Mouse (Mus musculus) retina, adult 2 months (tissue): Measurements from ENCODE around the gene Olfr1346.
A peak's percentile ranks its signal among the peaks of the same experiment; 100 is the strongest.
"Not testable (repeated sequence)": the region's sequence is repeated elsewhere in the genome, so short reads cannot be mapped to it uniquely, and the experiment has no call there.

Source experiments
- DNase-seq: peaks from one replicate; pipeline ENCODE4 v3.0.0-alpha.2; 2012; ENCODE audit warnings: low read depth, low spot score

The Olfr1346 gene

GRCm38 (mm10) chr7:6466951-6467350, at the start of gene Olfr1346:
Olfr1346 (plus strand) TSS chr7:6467101.
- DNase-seq, result no peak

GRCm38 (mm10) chr7:6419894-6420293, 47.0 kb upstream of the Olfr1346 start:
- DNase-seq, result no peak

GRCm38 (mm10) chr7:6429381-6429780, 37.5 kb upstream of the Olfr1346 start:
- no peak for DNase-seq

- DNase-seq, result no peak
Observed at GRCm38 (mm10) chr7:6430342-6430741, 36.6 kb upstream of the Olfr1346 start.

GRCm38 (mm10) chr7:6438388-6438787, 28.5 kb upstream of the Olfr1346 start, which contains the start of gene Olfr1344:
Olfr1344 (plus strand) TSS chr7:6438688.
- no peak for DNase-seq

DNA sequence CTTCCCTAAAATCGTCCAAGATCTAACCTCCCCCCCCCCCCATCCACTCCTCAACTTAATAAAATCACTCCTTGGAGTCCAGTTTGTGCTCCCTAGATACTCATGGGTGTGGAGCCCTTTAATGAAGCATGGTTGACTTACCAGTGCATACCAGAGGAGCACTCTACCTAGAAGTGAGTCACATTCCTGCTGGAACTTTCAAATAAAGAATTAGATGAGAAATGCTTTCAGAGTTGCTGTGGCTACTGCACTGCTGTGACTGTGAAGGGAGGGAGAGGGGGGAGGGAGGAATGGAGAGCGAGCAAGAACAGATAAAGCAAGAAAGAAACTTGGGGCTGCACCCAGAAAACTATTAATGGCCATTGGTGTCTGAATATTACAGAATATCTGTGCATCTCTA, 25.7 kb upstream of the Olfr1346 start:
- no peak for DNase-seq

GRCm38 (mm10) chr7:6447771-6448170, 19.1 kb upstream of the Olfr1346 start:
- no peak for DNase-seq

DNA sequence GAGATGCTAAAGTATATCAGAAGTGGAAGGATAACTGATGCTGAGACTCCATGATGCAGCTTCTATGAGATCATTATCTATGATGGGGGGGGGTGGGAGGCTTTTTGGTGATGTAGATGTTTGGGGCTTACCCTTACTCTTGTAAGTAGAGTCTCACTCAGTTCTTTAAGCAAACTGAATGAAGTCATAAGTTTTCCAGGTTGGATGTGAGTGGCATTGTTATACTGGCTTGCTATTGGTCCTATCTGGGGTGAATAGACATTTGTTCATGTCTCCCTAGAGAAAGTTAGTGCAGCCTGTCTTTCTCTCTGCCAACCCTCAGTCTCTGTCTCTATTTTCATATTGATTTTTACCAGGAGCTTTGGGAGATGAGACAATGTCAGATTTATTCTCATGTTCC, 11.0 kb upstream of the Olfr1346 start, which contains the start of gene Olfr1336:
Gene Olfr1336, plus strand, starts transcription at position 301 of the 400 bp plus-strand sequence.
- DNase-seq, result no peak

DNA sequence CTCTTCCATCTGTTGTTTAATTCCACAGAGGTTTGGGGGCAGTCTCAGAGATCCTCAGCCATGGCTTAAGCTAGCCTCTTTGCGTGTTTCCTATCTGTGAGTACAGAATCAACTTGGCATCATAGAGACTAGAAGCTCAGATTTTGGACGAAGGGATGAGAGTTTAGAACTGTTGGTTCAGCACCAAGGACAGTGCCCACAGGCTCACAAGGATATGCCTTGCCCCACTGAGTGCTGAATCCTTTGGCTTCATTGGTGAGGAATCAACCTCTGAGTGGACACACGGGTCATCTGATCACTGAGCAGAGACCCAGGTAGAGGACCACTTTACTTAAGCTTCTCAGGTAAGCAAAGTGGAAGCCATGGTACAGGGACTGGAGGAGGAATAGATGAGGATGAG, 10.5 kb upstream of the Olfr1346 start:
- no peak for DNase-seq

DNA sequence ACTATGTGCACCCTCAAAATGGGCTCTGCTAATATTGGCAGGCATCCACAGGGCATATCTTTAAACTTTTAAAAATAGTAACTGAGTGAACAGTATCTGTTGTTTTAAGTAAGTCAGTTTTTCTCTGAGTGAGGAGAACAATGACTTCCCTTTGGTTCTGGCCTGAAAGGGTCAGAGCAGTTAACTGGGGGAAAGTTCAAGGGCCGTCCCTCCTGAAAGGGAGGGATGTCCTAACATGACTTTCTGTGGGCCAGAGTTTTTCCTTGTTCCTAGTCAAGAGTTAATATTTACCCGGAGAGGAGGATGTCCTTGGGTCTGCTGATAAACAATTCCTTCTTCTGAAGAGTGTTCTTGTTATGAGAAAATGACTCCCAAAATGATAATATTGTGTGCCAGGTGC, 10.7 kb downstream of the Olfr1346 start:
- not testable (repeated sequence) for DNase-seq

- no peak for DNase-seq
Observed at GRCm38 (mm10) chr7:6486841-6487240, 19.9 kb downstream of the Olfr1346 start, which contains the start of gene Olfr5. Olfr5 (minus strand) TSS chr7:6486941.

GRCm38 (mm10) chr7:6499655-6500054, 32.8 kb downstream of the Olfr1346 start, which contains the start of gene Olfr1347:
Olfr1347 (minus strand) TSS chr7:6499755.
- no peak for DNase-seq

- DNase-seq, result no peak
Observed at GRCm38 (mm10) chr7:6508648-6509047, 41.7 kb downstream of the Olfr1346 start, which contains the start of gene Olfr1348. Olfr1348 (minus strand) TSS chr7:6508748.

- DNase-seq, result no peak
Observed at GRCm38 (mm10) chr7:6521666-6522065, 54.8 kb downstream of the Olfr1346 start.

GRCm38 (mm10) chr7:6522850-6523249, 55.9 kb downstream of the Olfr1346 start, which contains the start of gene Olfr1349:
Olfr1349 (minus strand) TSS chr7:6522950.
- no peak for DNase-seq

DNA sequence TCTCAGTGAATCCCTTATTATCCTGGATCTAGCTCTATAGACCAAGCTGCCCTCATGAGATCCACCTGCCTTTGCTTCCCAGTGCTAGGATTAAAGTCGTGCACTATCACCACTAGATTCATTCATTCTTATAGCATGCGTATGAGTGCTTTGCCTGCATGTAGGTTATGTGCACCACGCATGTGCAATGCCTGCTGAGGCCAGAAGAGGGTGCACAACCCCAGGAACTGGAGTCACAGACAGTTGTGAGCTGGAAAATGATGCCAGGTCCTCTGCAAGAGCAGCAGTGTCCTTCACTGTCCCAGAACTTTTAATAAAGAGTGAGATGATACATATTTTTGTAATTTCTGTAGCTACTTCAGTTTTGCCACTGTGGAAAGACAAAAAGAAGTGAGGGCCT, 58.1 kb downstream of the Olfr1346 start:
- DNase-seq, result no peak

- peak; percentile 15 for DNase-seq
Observed at GRCm38 (mm10) chr7:6526141-6526540, 59.2 kb downstream of the Olfr1346 start.
